Mouse (Mus musculus) spleen, adult 2 months (tissue): ENCODE data around the gene Gpat3.

ENCODE experiments used
- CTCF ChIP-seq: fragments of 200-500 bp; IDR thresholded peaks from 2 replicates; pipeline ENCODE4 v1.5.1; 2011; ENCODE audit warnings: mild to moderate bottlenecking, inconsistent platforms; ENCODE audit not compliant: insufficient read depth, insufficient read length, insufficient replicate concordance; ENCODE audit errors: extremely low read depth
- POLR2A ChIP-seq: fragments of 200-500 bp; IDR thresholded peaks from 2 replicates; pipeline ENCODE4 v1.6.1; 2011; ENCODE audit warnings: low read depth, low read length, inconsistent platforms

GRCm38 (mm10) chr5:100821375-100821774 is 24.1 kb upstream of the Gpat3 start:
- TF ChIP-seq CTCF, result no peak
- no peak for TF ChIP-seq POLR2A
